Comparison of ENCODE assay signal across 14 mouse cellular contexts in genomic region chr12:30369141-30369540, GRCm38 (mm10). TPM values are rescaled to one million over a fixed set of nuclear protein-coding genes. Genes with fewer than 3 reads are reported as not detected.
"Had no signal": no experiment of that assay in that cellular context is flagged by ENCODE, and none has a peak within 500 bp of the region (broad histone marks: within the 10 kb centered on the region; RNA-seq: fewer than 3 reads in every experiment).

No protein-coding gene starts in this region.

- H3K4me2 ChIP-seq: lung, embryonic 15.5 days; midbrain, embryonic 11.5 days; midbrain, embryonic 13.5 days; midbrain, embryonic 15.5 days; neural tube, embryonic 12.5 days; stomach, embryonic 15.5 days had no signal

- H3K4me3 ChIP-seq: lung, embryonic 15.5 days; megakaryocyte, embryonic 14.5 days; midbrain, embryonic 13.5 days; midbrain, embryonic 15.5 days; neural tube, embryonic 12.5 days; stomach, embryonic 15.5 days had no signal

- H3K27ac ChIP-seq: lung, embryonic 15.5 days; macrophage; midbrain, embryonic 13.5 days; midbrain, embryonic 15.5 days; neural tube, embryonic 12.5 days; stomach, embryonic 15.5 days had no signal

- H3K9me3 ChIP-seq: lung, embryonic 15.5 days; megakaryocyte, embryonic 14.5 days; midbrain, embryonic 13.5 days; midbrain, embryonic 15.5 days; neural tube, embryonic 12.5 days; stomach, embryonic 15.5 days had no signal

- H3K36me3 ChIP-seq: lung, embryonic 15.5 days; midbrain, embryonic 13.5 days; midbrain, embryonic 15.5 days; neural tube, embryonic 12.5 days; stomach, embryonic 15.5 days had no signal

- DNase-seq: thymus, adult 2 months; thymus, postnatal 25 days had no signal

- H3K27me3 ChIP-seq: lung, embryonic 15.5 days; midbrain, embryonic 15.5 days; neural tube, embryonic 12.5 days; stomach, embryonic 15.5 days had no signal

- ATAC-seq: lung, postnatal 0 days had no signal

- H3K9ac ChIP-seq: lung, embryonic 15.5 days; midbrain, embryonic 13.5 days; midbrain, embryonic 15.5 days; neural tube, embryonic 12.5 days; stomach, embryonic 15.5 days had no signal

RNA-seq across cellular contexts. Expression of gene Sntg2, which starts 4.0 kb away (rescaled TPM):
- total RNA-seq: megakaryocyte progenitor cell, adult 5-6 weeks; monocyte, adult 5-6 weeks; neutrophil, adult 5-6 weeks had no signal
- polyA plus RNA-seq: macrophage had no signal
